Mouse (Mus musculus) kidney, embryonic 15.5 days (tissue): ENCODE measurements around the gene Sytl3. TPM values are rescaled to one million over a fixed set of nuclear protein-coding genes. Genes with fewer than 3 reads are reported as not detected.
"Not testable (repeated sequence)": the region's sequence is repeated elsewhere in the genome, so short reads cannot be mapped to it uniquely, and the experiment has no call there.

ENCODE experiments used
- ATAC-seq: fragments of 200-750 bp; cut with Nextera tagmentation; replicated peaks from 2 replicates; pipeline ENCODE4 v1.8.0; 2017; ENCODE audit warnings: moderate TSS enrichment; ENCODE audit not compliant: low FRiP score
- H3K27ac ChIP-seq: fragments of 300-500 bp; sonication (generic); 2 replicates; pipeline ENCODE4 v1.5.1; 2015; ENCODE audit warnings: mild to moderate bottlenecking, inconsistent platforms
- H3K27me3 ChIP-seq: fragments of 300-500 bp; sonication (generic); 2 replicates; pipeline ENCODE4 v1.6.1; 2015; ENCODE audit warnings: inconsistent platforms
- H3K36me3 ChIP-seq: fragments of 300-500 bp; sonication (generic); 2 replicates; pipeline ENCODE4 v1.6.1; 2015; ENCODE audit warnings: inconsistent platforms
- H3K4me1 ChIP-seq: fragments of 300-500 bp; sonication (generic); 2 replicates; pipeline ENCODE4 v1.6.1; 2015; ENCODE audit warnings: inconsistent platforms
- H3K4me2 ChIP-seq: fragments of 300-500 bp; sonication (generic); 2 replicates; pipeline ENCODE4 v1.6.1; 2015; ENCODE audit warnings: moderate library complexity, mild to moderate bottlenecking, inconsistent platforms
- H3K4me3 ChIP-seq: fragments of 300-500 bp; sonication (generic); replicated peaks from 2 replicates; pipeline ENCODE4 v1.5.1; 2015; ENCODE audit warnings: mild to moderate bottlenecking, inconsistent platforms
- H3K9ac ChIP-seq: fragments of 300-500 bp; sonication (generic); 2 replicates; pipeline ENCODE4 v1.6.1; 2015; ENCODE audit warnings: mild to moderate bottlenecking, inconsistent platforms
- H3K9me3 ChIP-seq: fragments of 300-500 bp; sonication (generic); replicated peaks from 2 replicates; pipeline ENCODE4 v1.6.1; 2016; ENCODE audit warnings: inconsistent platforms
- WGBS: fragments of 180-500 bp; shearing (Covaris S2); methylation state at CpG from one replicate; pipeline ENCODE4 v1.1.7; 2015; ENCODE audit warnings: mixed read lengths; 5-methylcytosine and 5-hydroxymethylcytosine counted together
- polyA plus RNA-seq: library from polyadenylated mRNA; unstranded; fragments of >200 nt; fragmentation: Nextera tagmentation; extraction: Ambion mirVana; gene quantifications from 2 replicates; pipeline ENCODE4 v1.2.1, GENCODE M21; 2015

The Sytl3 gene
- polyA plus RNA-seq, 1 experiment from 2014 or later = 1.2 TPM

GRCm38 (mm10) chr17:6650904-6651565 lies 7.9 kb upstream of the Sytl3 start:
- ATAC-seq, H3K27ac ChIP-seq, H3K4me1 ChIP-seq, H3K4me2 ChIP-seq, H3K36me3 ChIP-seq, H3K9me3 ChIP-seq, H3K4me3 ChIP-seq, H3K9ac ChIP-seq, H3K27me3 ChIP-seq: not testable (repeated sequence)
- WGBS = 85% methylated on average over 6 of the region's 7 CpGs

GRCm38 (mm10) chr17:6653341-6653946 lies 5.4 kb upstream of the Sytl3 start:
- not testable (repeated sequence) for H3K36me3 ChIP-seq, H3K4me1 ChIP-seq, H3K27ac ChIP-seq, H3K4me2 ChIP-seq, H3K4me3 ChIP-seq, H3K9me3 ChIP-seq, H3K9ac ChIP-seq, H3K27me3 ChIP-seq, ATAC-seq
- WGBS = 80% methylated on average over 4 of the region's 5 CpGs

GRCm38 (mm10) chr17:6655087-6655511 lies 3.8 kb upstream of the Sytl3 start:
- H3K27me3 ChIP-seq, H3K36me3 ChIP-seq, H3K4me1 ChIP-seq, H3K9me3 ChIP-seq: not testable (repeated sequence)
- ATAC-seq = peak; percentile 77
- Histone ChIP-seq H3K4me2 (peak overlapping the region; percentile 58), H3K27ac (peak overlapping the region; percentile 78), H3K9ac (peak overlapping the region; percentile 57), H3K4me3 (peak overlapping the region; percentile 61)
- 0% methylated on average over 36 of the region's 36 CpGs for WGBS

- not testable (repeated sequence) for H3K27me3 ChIP-seq, H3K4me1 ChIP-seq, H3K36me3 ChIP-seq, H3K9me3 ChIP-seq
- H3K27ac ChIP-seq = peak within 1 kb of the TSS; percentile 78
- H3K9ac ChIP-seq = peak within 1 kb of the TSS; percentile 57
- peak; percentile 97 for ATAC-seq
- peak within 1 kb of the TSS; percentile 58 for H3K4me2 ChIP-seq
- H3K4me3 ChIP-seq = peak within 1 kb of the TSS; percentile 61
- WGBS = 4% methylated on average over 24 of the region's 33 CpGs
Measured at GRCm38 (mm10) chr17:6655567-6656281, 3.2 kb upstream of the Sytl3 start, which contains the start of gene Dynlt1f. Dynlt1f (minus strand) TSS chr17:6655900.

- WGBS = 93% methylated on average over 1 of the region's 3 CpGs
- H3K9me3 ChIP-seq, H3K27me3 ChIP-seq, H3K36me3 ChIP-seq, ATAC-seq, H3K9ac ChIP-seq, H3K4me2 ChIP-seq, H3K27ac ChIP-seq, H3K4me1 ChIP-seq, H3K4me3 ChIP-seq: not testable (repeated sequence)
Measured at GRCm38 (mm10) chr17:6656471-6656870, 2.4 kb upstream of the Sytl3 start.

- not testable (repeated sequence) for H3K4me1 ChIP-seq, H3K4me2 ChIP-seq, H3K36me3 ChIP-seq, H3K27ac ChIP-seq, H3K9ac ChIP-seq, H3K27me3 ChIP-seq, H3K4me3 ChIP-seq, H3K9me3 ChIP-seq, ATAC-seq
- 40% methylated on average over 6 of the region's 6 CpGs for WGBS
Measured at GRCm38 (mm10) chr17:6660589-6660988, 1.7 kb downstream of the Sytl3 start.

- not testable (repeated sequence) for H3K4me3 ChIP-seq, ATAC-seq, H3K36me3 ChIP-seq, H3K9me3 ChIP-seq, H3K27me3 ChIP-seq, H3K9ac ChIP-seq, H3K4me2 ChIP-seq, H3K27ac ChIP-seq, H3K4me1 ChIP-seq
- WGBS = 53% methylated on average over 10 of the region's 11 CpGs
Measured at GRCm38 (mm10) chr17:6661093-6661816, 2.4 kb downstream of the Sytl3 start.

- H3K9ac ChIP-seq, H3K4me1 ChIP-seq, H3K9me3 ChIP-seq, H3K4me3 ChIP-seq, H3K4me2 ChIP-seq, H3K27me3 ChIP-seq, H3K36me3 ChIP-seq, ATAC-seq, H3K27ac ChIP-seq: not testable (repeated sequence)
- 64% methylated on average over 3 of the region's 3 CpGs for WGBS
Measured at GRCm38 (mm10) chr17:6662840-6663239, 3.9 kb downstream of the Sytl3 start.

GRCm38 (mm10) chr17:6665389-6665788 lies 6.5 kb downstream of the Sytl3 start:
- ATAC-seq = not testable (repeated sequence)

GRCm38 (mm10) chr17:6668522-6668921 lies 9.6 kb downstream of the Sytl3 start:
- not testable (repeated sequence) for H3K4me3 ChIP-seq, H3K9me3 ChIP-seq, H3K36me3 ChIP-seq, H3K27ac ChIP-seq, H3K4me2 ChIP-seq, H3K4me1 ChIP-seq, ATAC-seq, H3K27me3 ChIP-seq, H3K9ac ChIP-seq
- WGBS = no CpG with 5 or more reads among the region's 6 CpGs

More at GRCm38 (mm10) chr17:6665389-6665788, 6.5 kb downstream of the Sytl3 start:
- not testable (repeated sequence) for H3K9ac ChIP-seq, H3K27ac ChIP-seq, H3K9me3 ChIP-seq, H3K4me2 ChIP-seq, H3K36me3 ChIP-seq, H3K27me3 ChIP-seq, H3K4me1 ChIP-seq, H3K4me3 ChIP-seq
- 79% methylated on average over 4 of the region's 5 CpGs for WGBS

GRCm38 (mm10) chr17:6674297-6674696 lies 15.4 kb downstream of the Sytl3 start:
- not testable (repeated sequence) for H3K27me3 ChIP-seq, H3K9me3 ChIP-seq, H3K36me3 ChIP-seq, H3K9ac ChIP-seq, ATAC-seq, H3K27ac ChIP-seq, H3K4me2 ChIP-seq, H3K4me3 ChIP-seq, H3K4me1 ChIP-seq
- 58% methylated on average over 5 of the region's 5 CpGs for WGBS

- not testable (repeated sequence) for H3K36me3 ChIP-seq
- 63% methylated on average over 1 of the region's 2 CpGs for WGBS
Measured at GRCm38 (mm10) chr17:6678063-6678462, 19.2 kb downstream of the Sytl3 start.

More at GRCm38 (mm10) chr17:6678063-6678462, 19.2 kb downstream of the Sytl3 start:
- H3K27ac ChIP-seq, H3K9ac ChIP-seq, H3K4me1 ChIP-seq, ATAC-seq, H3K4me2 ChIP-seq, H3K9me3 ChIP-seq, H3K4me3 ChIP-seq, H3K27me3 ChIP-seq: not testable (repeated sequence)
